14 mouse cellular contexts compared by ENCODE assay signal in genomic region chr19:32628572-32629132, GRCm38 (mm10).
"Had no signal": no experiment of that assay in that cellular context is flagged by ENCODE, and none has a peak within 500 bp of the region (broad histone marks: within the 10 kb centered on the region; RNA-seq: fewer than 3 reads in every experiment).

No protein-coding gene starts in this region.

- H3K4me1 ChIP-seq: intestine, embryonic 15.5 days; liver, embryonic 12.5 days; lung, embryonic 15.5 days; megakaryocyte, embryonic 14.5 days; midbrain, embryonic 13.5 days; neural tube, embryonic 15.5 days had no signal

- H3K27me3 ChIP-seq: intestine, embryonic 15.5 days; limb, embryonic 12.5 days; liver, embryonic 12.5 days; lung, embryonic 15.5 days; midbrain, embryonic 13.5 days; neural tube, embryonic 15.5 days had no signal

- H3K27ac ChIP-seq: intestine, embryonic 15.5 days; limb, embryonic 12.5 days; liver, embryonic 12.5 days; lung, embryonic 15.5 days; macrophage; midbrain, embryonic 13.5 days; neural tube, embryonic 15.5 days; stomach, postnatal 0 days had no signal

- ATAC-seq: intestine, embryonic 15.5 days; liver, embryonic 12.5 days; midbrain, embryonic 13.5 days had no signal

- H3K9ac ChIP-seq: intestine, embryonic 15.5 days; limb, embryonic 12.5 days; liver, embryonic 12.5 days; lung, embryonic 15.5 days; midbrain, embryonic 13.5 days; neural tube, embryonic 15.5 days had no signal

- H3K4me2 ChIP-seq: intestine, embryonic 15.5 days; limb, embryonic 12.5 days; liver, embryonic 12.5 days; lung, embryonic 15.5 days; midbrain, embryonic 13.5 days; neural tube, embryonic 15.5 days had no signal

- H3K9me3 ChIP-seq: intestine, embryonic 15.5 days; liver, embryonic 12.5 days; lung, embryonic 15.5 days; megakaryocyte, embryonic 14.5 days; midbrain, embryonic 13.5 days; neural tube, embryonic 15.5 days had no signal

- H3K4me3 ChIP-seq: intestine, embryonic 15.5 days; limb, embryonic 12.5 days; liver, embryonic 12.5 days; lung, embryonic 15.5 days; megakaryocyte, embryonic 14.5 days; midbrain, embryonic 13.5 days; myocyte; neural tube, embryonic 15.5 days had no signal

- DNase-seq: lung, postnatal 14 days; right cerebral cortex, adult 18-20 months; right cerebral cortex, postnatal 25 days; thymus, postnatal 4 days had no signal

- H3K36me3 ChIP-seq: intestine, embryonic 15.5 days; limb, embryonic 12.5 days; liver, embryonic 12.5 days; lung, embryonic 15.5 days; midbrain, embryonic 13.5 days; neural tube, embryonic 15.5 days had no signal
